Mouse (Mus musculus): Measurements from ENCODE around the gene Slc38a10. TPM values are rescaled to one million over a fixed set of nuclear protein-coding genes. Genes with fewer than 3 reads are reported as not detected.
A peak's percentile ranks its signal among the peaks of the same experiment; 100 is the strongest.

Slc38a10 gene
- polyA plus RNA-seq, 1 experiment from 2014 or later = 83.9 TPM

DNA sequence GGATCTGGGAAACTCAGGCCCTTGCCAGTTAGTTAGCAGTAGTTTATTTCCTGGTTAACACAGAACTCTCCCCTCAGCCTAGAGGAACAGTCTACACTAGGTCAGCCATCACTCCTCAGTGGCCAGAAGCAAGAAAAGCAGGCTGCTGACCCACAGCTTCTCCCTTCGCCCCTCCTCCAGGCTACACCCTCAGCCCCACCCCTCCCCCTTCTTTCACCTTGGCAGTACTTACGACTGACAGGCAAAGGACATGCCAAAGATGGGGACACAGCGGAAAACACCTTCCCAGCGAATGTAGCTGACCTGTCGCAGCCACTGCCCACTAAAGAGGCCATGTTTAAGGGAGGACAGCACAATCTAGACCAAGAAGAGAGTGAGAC, 13.5 kb downstream of the Slc38a10 start:
- 26% methylated on average over 5 of the region's 5 CpGs for WGBS
- Histone ChIP-seq H3K36me3 (ENCODE audit: insufficient read depth) (peaks cover 43% of the 10 kb centered on the region; the same call in 1 of the 2 replicates), H3K9me3 (ENCODE audit: low read depth, low read length) (no peaks in the 10 kb centered on the region), H3K9ac (no peak overlapping the region), H3K4me1 (ENCODE audit: insufficient read depth) (peaks cover 9% of the 10 kb centered on the region), H3K4me2 (peak overlapping the region; percentile 44; the same call in 1 of the 2 replicates), H3K4me3 (ENCODE audit: low read depth, low read length) (no peak overlapping the region), H3K27me3 (ENCODE audit: insufficient read depth, low read length) (no peaks in the 10 kb centered on the region), H3K27ac (ENCODE audit: low read depth) (peak overlapping the region; percentile 18; the same call in 1 of the 2 replicates)
- no peak for TF ChIP-seq CTCF (IDR thresholded peaks at IDR 0.05; ENCODE audit: low read depth)
- ATAC-seq (ENCODE audit: insufficient read depth) = no peak
- DNase-seq = no peak

DNA sequence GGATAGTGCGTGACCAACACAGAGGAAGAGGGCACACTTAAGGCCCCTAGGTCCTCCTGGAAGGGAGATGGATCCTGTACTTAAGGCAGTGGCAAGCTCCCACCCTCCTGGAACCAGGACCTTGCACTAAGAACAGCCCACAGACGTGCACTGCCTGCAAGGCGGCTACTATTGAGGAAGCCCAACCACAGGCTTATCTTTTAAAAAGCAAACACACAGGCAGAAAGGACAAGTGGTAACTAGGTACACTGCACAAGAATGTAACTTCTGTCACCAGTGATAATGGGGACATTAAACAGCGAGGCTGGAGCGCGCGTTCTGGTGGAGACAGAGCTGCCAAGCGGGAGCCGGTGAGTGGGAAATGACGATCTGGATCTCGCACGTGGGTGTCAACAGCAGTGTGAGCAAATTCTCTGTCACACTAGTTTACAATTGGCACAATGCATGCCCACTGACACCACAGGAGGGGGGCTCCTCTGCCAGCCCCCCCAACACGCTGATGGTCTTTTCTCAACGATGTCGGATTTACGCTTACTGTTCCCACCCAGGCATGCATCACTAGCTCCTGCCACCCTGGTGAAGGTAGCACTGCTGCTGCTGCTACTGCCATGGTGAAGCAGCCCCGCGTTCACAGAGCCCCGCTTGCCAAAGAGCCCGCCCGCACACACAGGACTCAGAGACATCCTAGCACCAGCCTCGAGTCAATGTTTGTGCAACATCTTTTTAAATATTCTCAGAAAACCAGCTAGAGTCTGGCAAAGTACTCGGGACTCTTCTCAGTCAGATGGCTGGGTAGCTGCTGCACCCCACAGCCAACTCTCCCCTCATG, 14.1 kb downstream of the Slc38a10 start:
- H3K4me2 ChIP-seq = peak overlapping the region; percentile 44; the same call in 1 of the 2 replicates
- no peak overlapping the region for H3K4me3 ChIP-seq (ENCODE audit: low read depth, low read length)
- peak; percentile 36; the same call in 1 of the 2 replicates for ATAC-seq (ENCODE audit: insufficient read depth)

DNA sequence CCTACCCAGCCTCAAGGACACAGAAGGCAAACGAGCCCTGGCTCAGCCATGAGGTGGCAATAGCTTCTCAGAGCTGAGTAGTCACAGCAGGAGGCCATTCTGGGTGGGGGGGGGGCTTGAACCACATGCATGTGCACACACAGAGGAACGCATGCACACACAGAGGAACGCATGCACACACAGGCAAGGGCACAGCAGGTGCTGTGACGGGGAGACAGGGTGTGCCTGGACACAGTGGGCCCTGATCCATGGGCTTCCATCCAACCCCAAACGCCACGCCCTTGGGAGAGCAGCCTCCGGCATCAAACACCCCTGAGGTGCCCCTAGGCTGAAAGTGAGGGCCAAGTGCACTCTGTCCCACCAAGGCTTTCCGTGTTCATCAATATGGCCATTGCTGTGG, 15.0 kb downstream of the Slc38a10 start:
- H3K4me2 ChIP-seq = 0 out of 2 replicates have a peak overlapping the region, but pooled peaks have one; percentile 12
- peaks cover 9% of the 10 kb centered on the region for H3K4me1 ChIP-seq (ENCODE audit: insufficient read depth)
- TF ChIP-seq CTCF (IDR thresholded peaks at IDR 0.05; ENCODE audit: low read depth) = no peak
- WGBS = 72% methylated on average over 8 of the region's 8 CpGs
- peaks cover 57% of the 10 kb centered on the region; the same call in 1 of the 2 replicates for H3K36me3 ChIP-seq (ENCODE audit: insufficient read depth)
- no peak overlapping the region for H3K9ac ChIP-seq
- peak overlapping the region; percentile 9; the same call in 1 of the 2 replicates for H3K27ac ChIP-seq (ENCODE audit: low read depth)
- no peak overlapping the region for H3K4me3 ChIP-seq (ENCODE audit: low read depth, low read length)
- no peaks in the 10 kb centered on the region for H3K9me3 ChIP-seq (ENCODE audit: low read depth, low read length)
- ATAC-seq (ENCODE audit: insufficient read depth) (no peak), DNase-seq (no peak)
- H3K27me3 ChIP-seq (ENCODE audit: insufficient read depth, low read length) = no peaks in the 10 kb centered on the region

More for the DNA sequence above, 14.1 kb downstream of the Slc38a10 start:
- Histone ChIP-seq H3K27ac (ENCODE audit: low read depth) (peak overlapping the region; percentile 18; the same call in 1 of the 2 replicates), H3K4me1 (ENCODE audit: insufficient read depth) (peaks cover 9% of the 10 kb centered on the region), H3K36me3 (ENCODE audit: insufficient read depth) (peaks cover 49% of the 10 kb centered on the region; the same call in 1 of the 2 replicates), H3K27me3 (ENCODE audit: insufficient read depth, low read length) (no peaks in the 10 kb centered on the region), H3K9me3 (ENCODE audit: low read depth, low read length) (no peaks in the 10 kb centered on the region), H3K9ac (peak overlapping the region; percentile 13; the same call in 1 of the 2 replicates)
- no peak for TF ChIP-seq CTCF (IDR thresholded peaks at IDR 0.05; ENCODE audit: low read depth)
- 49% methylated on average over 23 of the region's 23 CpGs for whole genome bisulfite sequencing
- DNase-seq = peak; percentile 42

DNA sequence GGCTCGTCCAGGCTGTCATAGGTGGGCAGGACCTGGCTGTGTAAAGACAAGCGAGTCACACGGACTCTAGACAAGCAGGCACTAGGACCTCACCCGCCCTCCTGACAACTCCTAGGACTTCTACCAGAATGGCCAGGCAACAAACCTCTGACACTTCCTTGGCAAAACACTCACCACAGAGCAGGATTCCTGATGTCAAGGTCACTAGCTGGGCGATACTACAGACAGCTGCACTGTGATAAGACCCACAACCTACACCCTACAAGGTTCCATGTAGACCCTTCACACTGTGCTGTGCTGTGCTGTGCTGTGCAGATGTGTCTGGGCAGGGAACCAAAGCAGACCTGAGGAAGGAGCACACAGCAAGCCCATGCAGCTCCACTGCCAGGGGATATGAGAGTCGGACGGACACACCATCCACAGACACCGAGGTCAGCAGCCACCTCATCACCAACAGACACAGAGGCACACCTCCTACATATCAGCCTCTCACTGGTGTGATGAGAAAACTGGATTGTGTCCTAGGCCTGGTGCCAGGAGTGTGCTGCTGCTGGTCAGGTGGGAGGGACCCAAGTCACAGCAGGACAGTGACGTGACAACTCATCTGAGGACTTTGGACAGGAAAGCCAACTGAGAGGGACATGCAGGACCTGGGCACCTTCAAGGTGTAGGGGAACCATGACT, 16.2 kb downstream of the Slc38a10 start:
- Histone ChIP-seq H3K4me3 (ENCODE audit: low read depth, low read length) (no peak overlapping the region), H3K27me3 (ENCODE audit: insufficient read depth, low read length) (no peaks in the 10 kb centered on the region), H3K36me3 (ENCODE audit: insufficient read depth) (peaks cover 58% of the 10 kb centered on the region; the same call in 1 of the 2 replicates), H3K4me1 (ENCODE audit: insufficient read depth) (peaks cover 9% of the 10 kb centered on the region), H3K27ac (ENCODE audit: low read depth) (no peak overlapping the region), H3K4me2 (no peak overlapping the region), H3K9ac (no peak overlapping the region), H3K9me3 (ENCODE audit: low read depth, low read length) (no peaks in the 10 kb centered on the region)
- TF ChIP-seq CTCF (IDR thresholded peaks at IDR 0.05; ENCODE audit: low read depth) = no peak
- ATAC-seq (ENCODE audit: insufficient read depth) = no peak
- whole genome bisulfite sequencing = 77% methylated on average over 9 of the region's 9 CpGs
- no peak for DNase-seq

DNA sequence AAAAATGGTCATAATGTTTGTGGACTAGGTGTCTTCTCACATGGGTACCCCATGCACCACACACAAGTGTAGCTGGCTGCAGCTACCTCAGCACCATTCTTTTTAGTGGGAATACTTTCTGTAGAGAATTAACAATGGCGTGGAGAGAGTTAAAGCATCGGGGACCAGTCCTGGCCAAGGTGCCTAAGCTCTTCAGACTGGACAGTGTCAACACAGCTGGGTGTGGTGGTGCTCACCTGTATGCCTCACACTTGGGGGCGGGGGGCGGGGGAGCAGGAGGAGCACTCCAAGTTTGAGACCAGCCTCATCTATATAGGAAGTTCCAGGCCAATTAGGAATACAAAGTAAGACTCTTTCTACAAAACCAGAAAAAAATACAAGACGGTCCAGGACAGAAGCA, 17.0 kb downstream of the Slc38a10 start:
- DNase-seq (no peak), ATAC-seq (ENCODE audit: insufficient read depth) (no peak)
- WGBS = 69% methylated on average over 5 of the region's 5 CpGs
- no peak for TF ChIP-seq CTCF (IDR thresholded peaks at IDR 0.05; ENCODE audit: low read depth)
- peaks cover 9% of the 10 kb centered on the region for H3K4me1 ChIP-seq (ENCODE audit: insufficient read depth)
- no peak overlapping the region for H3K4me2 ChIP-seq
- no peaks in the 10 kb centered on the region for H3K9me3 ChIP-seq (ENCODE audit: low read depth, low read length)
- H3K27me3 ChIP-seq (ENCODE audit: insufficient read depth, low read length) = no peaks in the 10 kb centered on the region
- H3K27ac ChIP-seq (ENCODE audit: low read depth) = no peak overlapping the region
- H3K9ac ChIP-seq = no peak overlapping the region
- peaks cover 59% of the 10 kb centered on the region for H3K36me3 ChIP-seq (ENCODE audit: insufficient read depth)
- H3K4me3 ChIP-seq (ENCODE audit: low read depth, low read length) = no peak overlapping the region

DNA sequence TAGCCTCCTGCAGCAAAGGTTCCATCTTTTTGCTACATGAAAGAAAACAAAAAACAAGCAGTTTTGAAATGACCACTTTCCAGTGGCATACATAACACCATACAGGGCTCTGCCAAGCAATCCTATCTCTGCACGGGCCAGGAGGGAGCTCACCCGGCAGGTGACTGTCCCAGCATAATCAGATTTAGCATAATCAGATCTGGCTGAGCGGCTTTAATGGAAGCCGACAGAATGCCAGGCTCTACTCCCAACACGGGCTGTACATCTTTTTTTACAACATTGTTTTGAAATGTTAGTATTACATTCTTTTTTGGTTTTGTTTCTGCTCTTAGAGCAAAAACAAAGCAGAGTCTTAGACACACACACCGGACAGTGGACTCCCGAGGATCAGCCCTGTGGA, 21.9 kb downstream of the Slc38a10 start:
- WGBS = 86% methylated on average over 7 of the region's 7 CpGs
- ATAC-seq (ENCODE audit: insufficient read depth) = no peak
- peaks cover 66% of the 10 kb centered on the region for H3K36me3 ChIP-seq (ENCODE audit: insufficient read depth)

DNA sequence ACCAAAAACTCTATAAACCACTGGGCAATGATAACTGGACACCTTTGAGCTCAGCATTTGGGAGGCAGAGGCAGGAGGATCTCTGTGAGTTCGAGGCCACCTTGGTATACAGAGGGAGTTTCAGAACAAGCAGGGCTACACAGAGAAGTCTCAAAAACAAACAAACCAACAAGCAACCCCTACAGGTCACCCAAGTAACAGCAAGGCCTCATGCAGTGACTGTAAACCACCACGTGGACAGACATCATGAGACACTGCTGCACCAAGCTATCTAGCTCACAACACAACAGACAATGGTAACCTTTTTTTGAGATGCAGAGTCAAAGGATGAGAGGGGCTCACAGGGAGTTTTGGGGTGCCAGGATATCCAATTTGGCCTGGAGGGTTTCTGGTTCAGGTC, 24.3 kb downstream of the Slc38a10 start:
- peaks cover 53% of the 10 kb centered on the region for H3K36me3 ChIP-seq (ENCODE audit: insufficient read depth)
- no peaks in the 10 kb centered on the region for H3K9me3 ChIP-seq (ENCODE audit: low read depth, low read length)
- no peak for TF ChIP-seq CTCF (IDR thresholded peaks at IDR 0.05; ENCODE audit: low read depth)
- no peak overlapping the region for H3K4me3 ChIP-seq (ENCODE audit: low read depth, low read length)
- no peak for ATAC-seq (ENCODE audit: insufficient read depth)
- H3K27ac ChIP-seq (ENCODE audit: low read depth) = no peak overlapping the region
- WGBS = 90% methylated on average over 2 of the region's 2 CpGs
- DNase-seq = no peak
- H3K27me3 ChIP-seq (ENCODE audit: insufficient read depth, low read length) = no peaks in the 10 kb centered on the region
- H3K4me1 ChIP-seq (ENCODE audit: insufficient read depth) = no peaks in the 10 kb centered on the region
- no peak overlapping the region for H3K4me2 ChIP-seq
- H3K9ac ChIP-seq = no peak overlapping the region

More for the DNA sequence above, 21.9 kb downstream of the Slc38a10 start:
- no peak for TF ChIP-seq CTCF (IDR thresholded peaks at IDR 0.05; ENCODE audit: low read depth)
- Histone ChIP-seq H3K4me1 (ENCODE audit: insufficient read depth) (no peaks in the 10 kb centered on the region), H3K27me3 (ENCODE audit: insufficient read depth, low read length) (no peaks in the 10 kb centered on the region), H3K27ac (ENCODE audit: low read depth) (no peak overlapping the region), H3K9me3 (ENCODE audit: low read depth, low read length) (no peaks in the 10 kb centered on the region), H3K4me2 (no peak overlapping the region), H3K4me3 (ENCODE audit: low read depth, low read length) (no peak overlapping the region), H3K9ac (no peak overlapping the region; the same call in 1 of the 2 replicates)
- no peak for DNase-seq

All from lung, embryonic 14.5 days (tissue).